ENCODE assay signal across 9 mouse cellular contexts in genomic region chr19:8518273-8518672, GRCm38 (mm10).
DNase-seq lines count a peak whose midpoint lies in the region; ATAC-seq and TF ChIP-seq lines count a peak whose summit lies in the region.
"Had no signal": no experiment of that assay in that cellular context is flagged by ENCODE, and none has a peak within 500 bp of the region (broad histone marks: within the 10 kb centered on the region; RNA-seq: fewer than 3 reads in every experiment).

No protein-coding gene starts in this region.

- H3K36me3 ChIP-seq in thymus, adult 2 months (ENCODE audit: control insufficient read depth, insufficient read depth, low read length), result no peaks in the 10 kb centered on the region
- no peaks in the 10 kb centered on the region for H3K36me3 ChIP-seq in hindbrain, embryonic 13.5 days
- H3K36me3 ChIP-seq: limb, embryonic 15.5 days had no signal

- H3K4me1 ChIP-seq in brown adipose tissue, adult 24 weeks (ENCODE audit: control insufficient read depth, insufficient read depth, insufficient read length, low read length), result no peaks in the 10 kb centered on the region
- no peaks in the 10 kb centered on the region; the same call in 1 of the 2 replicates for H3K4me1 ChIP-seq in thymus, adult 2 months (replicated peaks; ENCODE audit: control insufficient read depth, insufficient read depth, low read length)
- H3K4me1 ChIP-seq in hindbrain, embryonic 13.5 days (replicated peaks), result no peaks in the 10 kb centered on the region
- H3K4me1 ChIP-seq: limb, embryonic 15.5 days had no signal

- no peak overlapping the region for H3K4me2 ChIP-seq in hindbrain, embryonic 13.5 days
- H3K4me2 ChIP-seq: limb, embryonic 15.5 days had no signal

- peak; percentile 41; the same call in 1 of the 2 replicates for TF ChIP-seq POLR2A in thymus, adult 2 months (IDR thresholded peaks at IDR 0.05; ENCODE audit: control insufficient read depth, extremely low read depth, insufficient read depth, low read length, poor library complexity)

- H3K9ac ChIP-seq in hindbrain, embryonic 13.5 days, result no peak overlapping the region
- H3K9ac ChIP-seq: limb, embryonic 15.5 days had no signal

- H3K9me3 ChIP-seq in hindbrain, embryonic 13.5 days, result 0 out of 2 replicates have a peak, but pooled peaks cover 3% of the 10 kb centered on the region
- H3K9me3 ChIP-seq: limb, embryonic 15.5 days had no signal

- WGBS in thymus, adult 2 months, result 2% methylated on average over 11 of the region's 11 CpGs
- WGBS in hindbrain, embryonic 13.5 days, result 91% methylated on average over 11 of the region's 11 CpGs

- DNase-seq in ovary, adult 18-20 months (ENCODE audit: low spot score), result peak; percentile 47
- no peak for DNase-seq in ovary, postnatal 14 days (ENCODE audit: low spot score)
- peak; percentile 81 for DNase-seq in lung, postnatal 36 days
- peak; percentile 63 for DNase-seq in thymus, adult 2 months
- DNase-seq in embryo, embryonic 9.5 days (ENCODE audit: extremely low spot score), result no peak

- H3K4me3 ChIP-seq in brown adipose tissue, adult 24 weeks (ENCODE audit: insufficient read depth, low read depth, low read length), result peak overlapping the region; percentile 32
- peak overlapping the region; percentile 16 for H3K4me3 ChIP-seq in thymus, adult 2 months (ENCODE audit: control insufficient read depth, insufficient read depth, low read length)
- no peak overlapping the region for H3K4me3 ChIP-seq in hindbrain, embryonic 13.5 days
- H3K4me3 ChIP-seq: limb, embryonic 15.5 days had no signal

- peak; percentile 87 for ATAC-seq in inflammation-experienced regulatory T-cells, adult 6 months
- ATAC-seq in hindbrain, embryonic 13.5 days (ENCODE audit: low FRiP score), result no peak

- no peaks in the 10 kb centered on the region for H3K27me3 ChIP-seq in thymus, adult 2 months (ENCODE audit: control insufficient read depth, insufficient read depth, low read length)
- H3K27me3 ChIP-seq in hindbrain, embryonic 13.5 days, result no peaks in the 10 kb centered on the region
- H3K27me3 ChIP-seq: limb, embryonic 15.5 days had no signal

- no peak overlapping the region; the same call in 1 of the 2 replicates for H3K27ac ChIP-seq in brown adipose tissue, adult 24 weeks (replicated peaks; ENCODE audit: low read depth, low read length)
- H3K27ac ChIP-seq in thymus, adult 2 months (ENCODE audit: control insufficient read depth, insufficient read depth, low read length), result peak overlapping the region; percentile 83
- no peak overlapping the region for H3K27ac ChIP-seq in hindbrain, embryonic 13.5 days
- H3K27ac ChIP-seq: limb, embryonic 15.5 days had no signal

- no peak for TF ChIP-seq CTCF in thymus, adult 2 months (IDR thresholded peaks at IDR 0.05; ENCODE audit: borderline replicate concordance, control insufficient read depth, extremely low read depth, insufficient read depth, low read length, poor library complexity)

Comparison
In these comparisons a context has a peak if more than half of its experiments do, and no peak if none do; other contexts are left out.
1. DNase-seq: peak in ovary, adult 18-20 months (single experiment), lung, postnatal 36 days (single experiment) and thymus, adult 2 months (single experiment); none in ovary, postnatal 14 days (single experiment) and embryo, embryonic 9.5 days (single experiment).